ENCODE assay signal across 8 mouse cellular contexts in genomic region chr4:105205045-105205851, GRCm38 (mm10). TPM values are rescaled to one million over a fixed set of nuclear protein-coding genes. Genes with fewer than 3 reads are reported as not detected.
DNase-seq lines count a peak whose midpoint lies in the region; ATAC-seq lines count a peak whose summit lies in the region.

No protein-coding gene starts in this region.

- DNase-seq in NIH3T3 (ENCODE audit: low read depth): peak; percentile 34
- peak; percentile 85 for DNase-seq in heart, adult 8-10 months (ENCODE audit: low spot score)
- DNase-seq in kidney, adult 18-20 months: peak; percentile 72
- peak; percentile 73 to 84 for DNase-seq in lung, postnatal 4 days
- no peak for DNase-seq in B cell, adult 2 months
- DNase-seq in thymus, postnatal 4 days: no peak

- ATAC-seq in common myeloid progenitor, adult 5-6 weeks (replicated peaks; ENCODE audit: low read depth, poor library complexity, severe bottlenecking): peak; percentile 37
- ATAC-seq in erythroblast, adult 5-6 weeks (replicated peaks; ENCODE audit: low FRiP score, poor library complexity, severe bottlenecking): no peak

RNA-seq across cellular contexts. Expression of gene Plpp3, which starts 48.1 kb away (rescaled TPM):
- total RNA-seq in common myeloid progenitor, adult 5-6 weeks (2017): 0.27 TPM in 1 of 2 replicates, not detected in the other
- 10 to 100 TPM; 51.8 to 58.4 (median 54.5) TPM for total RNA-seq in heart, adult 8-10 months (2022)
- total RNA-seq in erythroblast, adult 5-6 weeks (2015; ENCODE audit: low replicate concordance): 0.58 TPM in 1 of 2 replicates, not detected in the other
- 0.09 TPM in 1 of 2 replicates, not detected in the other for total RNA-seq in erythroblast, adult 5-6 weeks (2017; ENCODE audit: low replicate concordance)

Comparison
In these comparisons a context has a peak if more than half of its experiments do, and no peak if none do; other contexts are left out.
1. DNase-seq: peak in NIH3T3 (single experiment), heart, adult 8-10 months (single experiment), kidney, adult 18-20 months (single experiment) and lung, postnatal 4 days (2 of 2); none in B cell, adult 2 months (0 of 2) and thymus, postnatal 4 days (single experiment).
2. RNA of gene Plpp3, which starts 48.1 kb away (total RNA-seq): 51.8 to 58.4 TPM in heart, adult 8-10 months; 0.09 to 0.58 TPM in erythroblast, adult 5-6 weeks and 0.27 TPM in common myeloid progenitor, adult 5-6 weeks; every median in the first group is over 10 times any median in the second.